24 mouse cellular contexts compared by ENCODE assay signal in genomic region chr11:94332726-94333125, GRCm38 (mm10). TPM values are rescaled to one million over a fixed set of nuclear protein-coding genes. Genes with fewer than 3 reads are reported as not detected.
"Had no signal": no experiment of that assay in that cellular context is flagged by ENCODE, and none has a peak within 500 bp of the region (broad histone marks: within the 10 kb centered on the region; RNA-seq: fewer than 3 reads in every experiment).

No protein-coding gene starts in this region.

- H3K9me3 ChIP-seq: intestine, embryonic 15.5 days; kidney, embryonic 15.5 days; limb, embryonic 12.5 days; limb, embryonic 15.5 days; liver, embryonic 13.5 days; midbrain, embryonic 12.5 days; midbrain, embryonic 15.5 days; neural tube, embryonic 12.5 days; neural tube, embryonic 15.5 days had no signal

- ATAC-seq: hindbrain, embryonic 16.5 days; intestine, embryonic 15.5 days; midbrain, embryonic 15.5 days had no signal

- H3K4me2 ChIP-seq: intestine, embryonic 15.5 days; kidney, embryonic 15.5 days; limb, embryonic 12.5 days; limb, embryonic 15.5 days; midbrain, embryonic 12.5 days; midbrain, embryonic 15.5 days; neural tube, embryonic 12.5 days; neural tube, embryonic 15.5 days had no signal

- H3K4me3 ChIP-seq: intestine, embryonic 15.5 days; kidney, embryonic 15.5 days; limb, embryonic 12.5 days; limb, embryonic 15.5 days; liver, embryonic 13.5 days; midbrain, embryonic 12.5 days; midbrain, embryonic 15.5 days; neural tube, embryonic 12.5 days; neural tube, embryonic 15.5 days had no signal

- H3K27ac ChIP-seq: intestine, embryonic 15.5 days; kidney, embryonic 15.5 days; limb, embryonic 12.5 days; limb, embryonic 15.5 days; macrophage; midbrain, embryonic 12.5 days; midbrain, embryonic 15.5 days; neural tube, embryonic 12.5 days; neural tube, embryonic 15.5 days had no signal

- H3K27me3 ChIP-seq: intestine, embryonic 15.5 days; kidney, embryonic 15.5 days; limb, embryonic 12.5 days; limb, embryonic 15.5 days; liver, embryonic 13.5 days; midbrain, embryonic 12.5 days; midbrain, embryonic 15.5 days; neural tube, embryonic 12.5 days; neural tube, embryonic 15.5 days had no signal

- DNase-seq: kidney, adult 11 months; kidney, adult 8-10 months; kidney, postnatal 10 days; kidney, postnatal 36 days; left cerebral cortex, postnatal 4 days; liver, embryonic 13.5 days; lung, adult 2 months; thymus, adult 2 months; thymus, postnatal 14 days; thymus, postnatal 4 days had no signal

- H3K9ac ChIP-seq: intestine, embryonic 15.5 days; kidney, embryonic 15.5 days; limb, embryonic 12.5 days; limb, embryonic 15.5 days; liver, embryonic 13.5 days; midbrain, embryonic 12.5 days; midbrain, embryonic 15.5 days; neural tube, embryonic 12.5 days; neural tube, embryonic 15.5 days had no signal

RNA-seq across cellular contexts. Expression of gene Gm21885, which starts 51.1 kb away (rescaled TPM):
- total RNA-seq: layer of hippocampus, adult 8-10 months; left cerebral cortex, adult 18-20 months; left cerebral cortex, postnatal 4 days; megakaryocyte, adult 5-6 weeks had no signal
- polyA plus RNA-seq: hindbrain, embryonic 16.5 days; kidney, embryonic 15.5 days; limb, embryonic 12.5 days; liver, embryonic 13.5 days; lung, adult 2 months; macrophage; neural tube, embryonic 12.5 days; neural tube, embryonic 15.5 days; spleen, adult 2 months; thymus, adult 2 months had no signal
